Mouse (Mus musculus): ENCODE results near the gene Ddit4l.
"Not testable (repeated sequence)": the region's sequence is repeated elsewhere in the genome, so short reads cannot be mapped to it uniquely, and the experiment has no call there.

Gene Ddit4l

GRCm38 (mm10) chr3:137621312-137621711 lies at the start of gene Ddit4l:
Gene Ddit4l, plus strand, starts transcription at chr3:137621612.
- DNase-seq (ENCODE audit: extremely low spot score, low read depth, low spot score) = not testable (repeated sequence)

- DNase-seq (ENCODE audit: extremely low spot score, low read depth, low spot score) = no peak
Measured at GRCm38 (mm10) chr3:137576146-137576545, 45.3 kb upstream of the Ddit4l start.

- DNase-seq (ENCODE audit: extremely low spot score, low read depth, low spot score) = no peak
Measured at GRCm38 (mm10) chr3:137586376-137586969, 34.9 kb upstream of the Ddit4l start.

- no peak for DNase-seq (ENCODE audit: extremely low spot score, low read depth, low spot score)
Measured at GRCm38 (mm10) chr3:137589811-137590210, 31.6 kb upstream of the Ddit4l start.

- no peak for DNase-seq (ENCODE audit: extremely low spot score, low read depth, low spot score)
Measured at GRCm38 (mm10) chr3:137594332-137594905, 27.0 kb upstream of the Ddit4l start.

GRCm38 (mm10) chr3:137608918-137609435 lies 12.4 kb upstream of the Ddit4l start:
- no peak for DNase-seq (ENCODE audit: extremely low spot score, low read depth, low spot score)

GRCm38 (mm10) chr3:137610457-137611109 lies 10.8 kb upstream of the Ddit4l start:
- DNase-seq (ENCODE audit: extremely low spot score, low read depth, low spot score) = no peak

GRCm38 (mm10) chr3:137611110-137611857 lies 10.1 kb upstream of the Ddit4l start:
- DNase-seq (ENCODE audit: extremely low spot score, low read depth, low spot score) = no peak

- no peak for DNase-seq (ENCODE audit: extremely low spot score, low read depth, low spot score)
Measured at GRCm38 (mm10) chr3:137611981-137612380, 9.4 kb upstream of the Ddit4l start.

GRCm38 (mm10) chr3:137620540-137620939 lies 872 bp upstream of the Ddit4l start:
- no peak for DNase-seq (ENCODE audit: extremely low spot score, low read depth, low spot score)

- DNase-seq (ENCODE audit: extremely low spot score, low read depth, low spot score) = no peak
Measured at GRCm38 (mm10) chr3:137622091-137622490, 679 bp downstream of the Ddit4l start.

- DNase-seq (ENCODE audit: extremely low spot score, low read depth, low spot score) = no peak
Measured at GRCm38 (mm10) chr3:137622895-137623580, 1.6 kb downstream of the Ddit4l start.

GRCm38 (mm10) chr3:137623581-137624362 lies 2.4 kb downstream of the Ddit4l start:
- DNase-seq (ENCODE audit: extremely low spot score, low read depth, low spot score) = no peak

- DNase-seq (ENCODE audit: extremely low spot score, low read depth, low spot score) = no peak
Measured at GRCm38 (mm10) chr3:137625054-137625453, 3.6 kb downstream of the Ddit4l start.

- no peak for DNase-seq (ENCODE audit: extremely low spot score, low read depth, low spot score)
Measured at GRCm38 (mm10) chr3:137633726-137634125, 12.3 kb downstream of the Ddit4l start.

GRCm38 (mm10) chr3:137636571-137636970 lies 15.2 kb downstream of the Ddit4l start:
- DNase-seq (ENCODE audit: extremely low spot score, low read depth, low spot score) = no peak

- DNase-seq (ENCODE audit: extremely low spot score, low read depth, low spot score) = no peak
Measured at GRCm38 (mm10) chr3:137641238-137641637, 19.8 kb downstream of the Ddit4l start.

GRCm38 (mm10) chr3:137642137-137642536 lies 20.7 kb downstream of the Ddit4l start:
- DNase-seq (ENCODE audit: extremely low spot score, low read depth, low spot score) = no peak

- no peak for DNase-seq (ENCODE audit: extremely low spot score, low read depth, low spot score)
Measured at GRCm38 (mm10) chr3:137642568-137642967, 21.2 kb downstream of the Ddit4l start.

- no peak for DNase-seq (ENCODE audit: extremely low spot score, low read depth, low spot score)
Measured at GRCm38 (mm10) chr3:137644081-137644480, 22.7 kb downstream of the Ddit4l start.

Data from hindlimb bud, embryonic 11.5 days (tissue).